Mouse (Mus musculus) megakaryocyte, embryonic 14.5 days (primary cell): ENCODE results near the gene Prkch.

Experiments
- FLI1 ChIP-seq: IDR thresholded peaks from 2 replicates; pipeline ENCODE4 v1.6.1; 2012; ENCODE audit warnings: low read length, inconsistent platforms, mixed read lengths
- GATA1 ChIP-seq: IDR thresholded peaks from 3 replicates; pipeline ENCODE4 v1.6.1; 2012; ENCODE audit warnings: mixed read lengths, low read length, inconsistent platforms, borderline replicate concordance

DNA sequence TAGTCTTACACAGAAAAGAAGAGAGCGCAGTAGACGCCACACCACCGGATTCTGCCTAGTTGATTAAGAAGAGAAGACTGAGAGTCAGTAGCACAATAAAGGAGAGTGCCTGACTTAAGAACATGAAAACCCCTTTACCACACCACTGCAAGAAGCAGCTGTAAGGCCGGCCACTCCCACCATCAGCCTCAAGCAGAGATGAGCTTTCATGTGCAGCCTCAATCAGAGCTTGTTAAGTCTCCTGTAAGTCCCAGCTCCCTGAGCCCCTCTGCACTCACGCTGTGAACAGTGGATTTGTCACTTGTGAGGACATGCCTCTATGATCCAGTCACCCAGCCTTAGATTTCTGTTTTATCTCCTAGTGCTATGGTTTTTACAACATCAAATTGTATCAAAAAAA, 221.4 kb downstream of the Prkch start:
- TF ChIP-seq FLI1 (no peak), GATA1 (no peak)
